Mouse (Mus musculus): ENCODE data around the gene Gm45837. TPM values are rescaled to one million over a fixed set of nuclear protein-coding genes. Genes with fewer than 3 reads are reported as not detected.
A peak's percentile ranks its signal among the peaks of the same experiment; 100 is the strongest.

The Gm45837 gene
- polyA plus RNA-seq, 1 experiment from 2014 or later: not detected

- Histone ChIP-seq H3K36me3 (no peaks in the 10 kb centered on the region), H3K4me2 (0 out of 2 replicates have a peak overlapping the region, but pooled peaks have one; percentile 17), H3K4me3 (no peak overlapping the region), H3K27me3 (no peaks in the 10 kb centered on the region), H3K9me3 (no peaks in the 10 kb centered on the region), H3K9ac (no peak overlapping the region), H3K4me1 (replicated peaks) (peaks cover 30% of the 10 kb centered on the region), H3K27ac (replicated peaks) (peak overlapping the region; percentile 73)
- ATAC-seq (ENCODE audit: low read depth): no peak; the same call in 1 of the 2 replicates
- WGBS: 43% methylated on average over 8 of the region's 8 CpGs
Measured at GRCm38 (mm10) chr7:101393694-101394504, 16.8 kb upstream of the Gm45837 start.

DNA sequence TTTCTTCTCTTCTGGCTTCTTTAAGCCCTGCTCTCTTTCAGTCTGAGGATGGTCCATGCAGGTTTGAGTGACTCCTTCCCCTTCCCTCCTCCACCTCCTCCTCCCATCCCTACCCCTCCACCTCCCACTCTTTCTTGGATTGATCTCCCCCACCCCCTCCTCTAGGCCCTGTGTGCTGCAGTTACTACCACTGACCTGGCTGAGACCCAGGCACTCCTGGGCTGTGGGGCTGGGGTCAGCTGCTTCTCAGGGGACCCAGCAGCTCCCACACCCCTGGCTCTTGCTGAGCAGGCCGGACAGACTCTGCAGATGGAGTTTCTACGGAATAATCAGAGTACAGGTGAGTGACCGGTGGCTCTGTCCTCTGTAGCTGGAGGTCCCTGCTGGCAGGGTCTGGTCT is 16.1 kb upstream of the Gm45837 start:
- ATAC-seq (ENCODE audit: low read depth): no peak
- Histone ChIP-seq H3K9ac (no peak overlapping the region), H3K27ac (replicated peaks) (no peak overlapping the region), H3K9me3 (no peaks in the 10 kb centered on the region), H3K4me3 (no peak overlapping the region), H3K36me3 (no peaks in the 10 kb centered on the region), H3K27me3 (no peaks in the 10 kb centered on the region), H3K4me1 (replicated peaks) (peaks cover 30% of the 10 kb centered on the region), H3K4me2 (0 out of 2 replicates have a peak overlapping the region, but pooled peaks have one; percentile 17)
- WGBS: 74% methylated on average over 3 of the region's 3 CpGs

- WGBS: 74% methylated on average over 2 of the region's 2 CpGs
- no peaks in the 10 kb centered on the region for H3K27me3 ChIP-seq
- H3K36me3 ChIP-seq: no peaks in the 10 kb centered on the region
- H3K9me3 ChIP-seq: no peaks in the 10 kb centered on the region
- peaks cover 29% of the 10 kb centered on the region for H3K4me1 ChIP-seq (replicated peaks)
- H3K4me3 ChIP-seq: no peak overlapping the region
- ATAC-seq (ENCODE audit: low read depth): no peak
- H3K9ac ChIP-seq: no peak overlapping the region
- H3K27ac ChIP-seq (replicated peaks): no peak overlapping the region
- 0 out of 2 replicates have a peak overlapping the region, but pooled peaks have one; percentile 17 for H3K4me2 ChIP-seq
Measured at GRCm38 (mm10) chr7:101395471-101395870, 15.2 kb upstream of the Gm45837 start.

DNA sequence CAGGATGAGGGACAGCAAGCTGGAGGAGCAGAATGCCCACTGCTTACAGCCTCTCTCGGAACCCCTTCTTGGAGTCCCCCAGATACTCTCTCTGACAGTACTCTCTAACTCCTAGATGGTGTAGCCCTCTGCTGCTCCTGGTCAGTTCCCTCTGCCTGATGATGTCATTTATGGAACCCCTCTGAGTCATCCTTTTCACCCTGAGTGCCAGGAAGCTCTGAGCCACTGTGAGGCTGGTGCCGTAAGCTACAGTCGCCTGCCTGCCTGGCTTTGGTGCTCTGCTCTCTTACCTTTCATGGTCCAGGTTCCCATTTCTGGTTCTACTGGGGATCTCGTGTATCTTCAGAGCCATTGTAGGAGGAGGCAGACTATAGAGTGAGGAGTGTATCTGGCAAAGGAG is 13.5 kb upstream of the Gm45837 start:
- Histone ChIP-seq H3K36me3 (no peaks in the 10 kb centered on the region), H3K9ac (no peak overlapping the region), H3K9me3 (no peaks in the 10 kb centered on the region), H3K27ac (replicated peaks) (no peak overlapping the region), H3K4me2 (no peak overlapping the region), H3K27me3 (no peaks in the 10 kb centered on the region), H3K4me1 (replicated peaks) (peaks cover 25% of the 10 kb centered on the region), H3K4me3 (no peak overlapping the region)
- WGBS: 87% methylated on average over 4 of the region's 4 CpGs
- ATAC-seq (ENCODE audit: low read depth): no peak

DNA sequence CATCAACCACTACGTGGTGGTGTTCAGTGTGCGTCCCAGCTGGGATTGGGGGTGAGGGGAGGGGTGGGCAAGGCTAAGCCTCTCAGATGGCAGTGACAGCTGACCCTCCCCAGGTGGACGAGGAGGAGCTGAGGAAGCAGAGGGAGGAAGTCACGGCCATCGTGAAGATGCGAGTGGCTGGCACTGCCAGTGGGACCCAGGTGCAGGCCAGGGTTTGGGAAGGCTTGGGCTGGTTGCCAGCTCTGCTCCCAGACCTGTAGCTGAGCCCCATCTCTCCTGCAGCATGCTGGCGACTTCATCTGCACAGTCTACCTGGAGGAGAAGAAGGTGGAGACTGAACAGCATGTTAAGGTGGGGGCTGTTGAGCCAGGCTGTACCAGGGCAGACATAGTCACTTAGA is 9.2 kb upstream of the Gm45837 start:
- WGBS: 82% methylated on average over 7 of the region's 7 CpGs

GRCm38 (mm10) chr7:101403831-101404230 is 6.9 kb upstream of the Gm45837 start:
- H3K9me3 ChIP-seq: no peaks in the 10 kb centered on the region
- H3K36me3 ChIP-seq: no peaks in the 10 kb centered on the region
- H3K27me3 ChIP-seq: no peaks in the 10 kb centered on the region
- H3K27ac ChIP-seq (replicated peaks): no peak overlapping the region
- H3K4me1 ChIP-seq (replicated peaks): no peaks in the 10 kb centered on the region
- H3K9ac ChIP-seq: no peak overlapping the region
- H3K4me3 ChIP-seq: no peak overlapping the region
- H3K4me2 ChIP-seq: no peak overlapping the region
- no peak for ATAC-seq (ENCODE audit: low read depth)
- WGBS: 90% methylated on average over 5 of the region's 5 CpGs

More for the DNA sequence above, 9.2 kb upstream of the Gm45837 start:
- Histone ChIP-seq H3K4me2 (no peak overlapping the region), H3K9ac (no peak overlapping the region), H3K4me1 (replicated peaks) (no peaks in the 10 kb centered on the region), H3K36me3 (no peaks in the 10 kb centered on the region), H3K9me3 (no peaks in the 10 kb centered on the region), H3K4me3 (no peak overlapping the region), H3K27ac (replicated peaks) (no peak overlapping the region), H3K27me3 (no peaks in the 10 kb centered on the region)
- ATAC-seq (ENCODE audit: low read depth): no peak

DNA sequence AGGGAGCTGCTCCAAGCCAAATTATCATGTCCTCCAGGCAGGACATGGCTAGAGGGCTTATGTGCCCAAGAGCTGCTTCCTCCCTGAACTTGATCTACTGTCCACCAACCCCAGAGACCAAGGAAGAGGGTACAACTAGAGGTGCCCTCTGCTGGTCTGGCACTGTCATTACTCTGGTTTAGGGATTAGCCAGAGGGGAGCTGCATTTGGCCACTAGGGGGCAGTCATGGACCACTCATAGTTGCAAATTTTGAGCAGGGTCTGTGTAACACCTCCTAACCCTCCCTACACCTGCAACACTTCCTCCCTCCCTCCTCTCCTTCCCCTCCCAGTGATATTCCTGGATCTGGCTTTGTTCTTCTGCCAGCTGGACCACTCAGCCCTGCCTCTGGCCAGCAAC is 2.1 kb downstream of the Gm45837 start:
- Histone ChIP-seq H3K4me1 (replicated peaks) (peaks cover 19% of the 10 kb centered on the region), H3K36me3 (no peaks in the 10 kb centered on the region), H3K4me2 (no peak overlapping the region), H3K27ac (replicated peaks) (no peak overlapping the region), H3K9me3 (no peaks in the 10 kb centered on the region), H3K4me3 (no peak overlapping the region), H3K27me3 (peaks cover 16% of the 10 kb centered on the region), H3K9ac (no peak overlapping the region)
- ATAC-seq (ENCODE audit: low read depth): peak; percentile 34; the same call in 1 of the 2 replicates

DNA sequence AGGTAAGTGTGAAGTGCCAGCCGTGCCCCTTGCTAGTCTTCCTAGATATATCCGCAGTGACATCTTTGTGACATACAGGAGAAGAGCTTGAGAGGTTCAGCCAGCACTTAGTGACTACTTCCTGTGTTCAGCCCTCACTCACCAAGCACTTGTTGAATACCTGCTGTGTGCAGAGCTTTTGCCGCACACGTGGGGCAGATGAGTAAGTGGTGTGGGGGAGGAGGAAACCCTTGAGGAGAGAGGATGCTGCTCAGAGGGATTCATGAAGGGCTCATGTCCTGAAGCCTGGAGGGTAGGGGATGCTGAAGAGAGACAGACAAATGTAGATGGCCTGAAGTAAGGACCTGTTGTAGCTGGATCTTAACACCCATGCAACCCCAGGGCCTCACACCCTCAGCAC is 3.5 kb downstream of the Gm45837 start:
- Histone ChIP-seq H3K4me3 (no peak overlapping the region), H3K9ac (no peak overlapping the region), H3K36me3 (no peaks in the 10 kb centered on the region), H3K4me1 (replicated peaks) (peaks cover 22% of the 10 kb centered on the region), H3K27ac (replicated peaks) (no peak overlapping the region), H3K9me3 (no peaks in the 10 kb centered on the region), H3K27me3 (peaks cover 26% of the 10 kb centered on the region), H3K4me2 (no peak overlapping the region)
- 42% methylated on average over 4 of the region's 4 CpGs for WGBS
- no peak for ATAC-seq (ENCODE audit: low read depth)

DNA sequence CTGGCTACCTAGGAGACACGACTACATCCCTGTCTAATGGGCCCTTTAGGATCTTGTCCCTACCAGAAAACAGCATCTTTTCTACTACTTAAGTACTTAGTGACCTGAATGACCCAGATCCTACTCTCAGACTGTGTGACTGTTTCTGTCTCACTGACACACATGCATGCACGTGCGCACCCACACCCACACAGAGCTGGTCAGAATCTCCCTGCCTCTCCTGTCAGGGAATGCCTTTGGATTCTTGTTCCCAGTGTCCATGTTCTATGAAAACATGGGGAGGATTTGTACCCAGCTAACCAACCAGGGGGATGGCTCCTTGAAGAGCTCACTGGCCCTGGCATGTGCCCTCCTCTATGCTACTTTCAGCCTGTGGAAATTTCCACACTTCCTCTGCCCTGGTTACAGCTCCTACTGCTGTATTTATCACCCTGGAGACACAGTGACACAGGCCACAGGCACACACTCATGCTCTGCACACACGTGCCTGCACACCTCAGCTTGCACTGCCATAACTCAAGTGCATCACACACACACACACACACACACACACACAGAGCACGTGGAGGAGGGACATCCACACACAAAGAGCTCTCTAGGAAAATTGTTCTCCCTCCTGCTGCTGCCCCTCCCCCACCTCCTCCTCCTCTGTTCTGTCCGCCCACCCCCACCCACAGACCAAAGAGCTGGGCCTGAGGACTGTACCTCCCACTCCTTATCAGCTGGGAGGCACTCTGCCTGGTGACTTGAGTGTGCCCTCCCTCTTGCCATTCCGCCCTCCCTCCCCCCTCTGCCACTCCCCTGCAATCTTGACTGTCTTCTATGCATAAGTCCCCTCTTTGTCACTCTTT is 4.2 kb downstream of the Gm45837 start:
- peaks cover 29% of the 10 kb centered on the region for H3K4me1 ChIP-seq (replicated peaks)

DNA sequence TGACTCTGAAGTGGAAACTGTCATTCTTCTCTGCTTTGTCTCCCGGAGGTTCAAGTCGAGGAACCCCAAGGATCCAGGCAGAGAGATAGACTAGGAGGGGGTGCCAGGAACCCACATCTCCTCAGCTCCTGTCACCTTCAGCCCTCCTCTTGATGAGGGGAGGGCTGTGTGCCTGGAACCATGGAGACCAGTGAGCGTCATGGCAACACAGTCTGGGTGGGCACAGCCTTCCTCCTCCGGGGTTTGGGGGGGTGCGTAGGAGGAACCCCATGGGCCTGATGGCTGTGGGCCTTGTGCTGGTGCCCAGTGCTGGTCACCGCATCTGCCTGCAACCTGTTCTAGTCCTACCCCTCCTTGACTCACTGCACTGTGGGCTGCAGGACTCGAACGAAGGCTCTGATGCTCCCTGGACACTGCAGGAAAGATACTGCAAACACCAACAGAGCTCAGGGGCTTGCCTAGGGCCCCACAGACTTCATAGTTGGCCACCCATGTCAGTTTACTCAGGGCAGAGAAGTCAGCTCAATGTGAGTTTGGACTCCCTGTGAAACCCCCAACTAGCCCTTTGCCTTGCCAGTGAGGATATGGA is 4.9 kb downstream of the Gm45837 start:
- peak; percentile 4; the same call in 1 of the 2 replicates for ATAC-seq (ENCODE audit: low read depth)
- H3K4me3 ChIP-seq: no peak overlapping the region
- 35% methylated on average over 8 of the region's 8 CpGs for WGBS
- no peak overlapping the region for H3K4me2 ChIP-seq
- peak overlapping the region; percentile 55 for H3K27ac ChIP-seq (replicated peaks)
- peaks cover 38% of the 10 kb centered on the region for H3K27me3 ChIP-seq
- H3K9me3 ChIP-seq: no peaks in the 10 kb centered on the region
- no peak overlapping the region for H3K9ac ChIP-seq
- no peaks in the 10 kb centered on the region for H3K36me3 ChIP-seq
- H3K4me1 ChIP-seq (replicated peaks): peaks cover 29% of the 10 kb centered on the region

More for the DNA sequence above, 4.2 kb downstream of the Gm45837 start:
- H3K9ac ChIP-seq: no peak overlapping the region
- no peak overlapping the region for H3K4me2 ChIP-seq
- H3K36me3 ChIP-seq: no peaks in the 10 kb centered on the region
- no peaks in the 10 kb centered on the region for H3K9me3 ChIP-seq
- H3K27ac ChIP-seq (replicated peaks): peak overlapping the region; percentile 55
- peaks cover 33% of the 10 kb centered on the region for H3K27me3 ChIP-seq
- peak; percentile 66 for ATAC-seq (ENCODE audit: low read depth)
- no peak overlapping the region for H3K4me3 ChIP-seq
- WGBS: 21% methylated on average over 7 of the region's 7 CpGs

- Histone ChIP-seq H3K4me3 (no peak overlapping the region), H3K4me1 (replicated peaks) (peaks cover 36% of the 10 kb centered on the region), H3K27me3 (peaks cover 40% of the 10 kb centered on the region), H3K4me2 (no peak overlapping the region), H3K27ac (replicated peaks) (no peak overlapping the region), H3K9me3 (no peaks in the 10 kb centered on the region), H3K9ac (no peak overlapping the region), H3K36me3 (no peaks in the 10 kb centered on the region)
- no peak for ATAC-seq (ENCODE audit: low read depth)
- 74% methylated on average over 5 of the region's 5 CpGs for WGBS
Measured at GRCm38 (mm10) chr7:101416391-101416790, 5.7 kb downstream of the Gm45837 start.
